Mouse (Mus musculus): ENCODE measurements around the gene Def8.
A peak's percentile ranks its signal among the peaks of the same experiment; 100 is the strongest.

- TF ChIP-seq CTCF (IDR thresholded peaks at IDR 0.05; ENCODE audit: low read depth) (peak; percentile 22), EP300 (optimal IDR thresholded peaks at IDR 0.05) (no peak)
Observed at GRCm38 (mm10) chr8:123503801-123504467, 80.6 kb downstream of the Def8 start.

Data from stomach, postnatal 0 days (tissue).